Mouse (Mus musculus): ENCODE results near the gene Plcl1.

DNA sequence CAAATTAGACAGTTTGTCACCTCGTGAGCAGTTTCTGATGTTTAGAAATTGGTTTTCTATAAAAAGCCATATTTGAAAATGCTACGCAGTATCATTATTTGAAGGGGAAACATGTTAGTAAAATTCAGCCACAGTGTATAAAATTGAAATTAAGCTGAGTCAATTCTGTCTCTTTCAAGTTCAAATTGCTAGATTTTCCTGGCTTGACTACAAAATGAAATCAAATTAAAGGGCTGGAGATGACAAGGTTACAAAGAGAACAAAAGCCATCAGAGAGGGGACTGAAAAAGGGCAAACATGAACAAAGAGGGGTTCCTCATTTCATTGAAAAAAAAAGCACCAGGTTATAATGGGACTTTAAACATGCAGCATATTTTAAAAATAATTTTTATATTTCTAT is 255.7 kb downstream of the Plcl1 start:
- no peak for TF ChIP-seq POLR2A (IDR thresholded peaks at IDR 0.05; ENCODE audit: borderline replicate concordance, control insufficient read depth, low read depth, low read length)
- no peak for TF ChIP-seq CTCF (IDR thresholded peaks at IDR 0.05; ENCODE audit: control insufficient read depth, insufficient read depth, low read length)
